Mouse (Mus musculus) forebrain, embryonic 11.5 days (tissue): ENCODE data around the gene 6030445D17Rik. TPM values are rescaled to one million over a fixed set of nuclear protein-coding genes. Genes with fewer than 3 reads are reported as not detected.

Experiments used
- ATAC-seq: fragments of 200-750 bp; cut with Nextera tagmentation; replicated peaks from 2 replicates; pipeline ENCODE4 v1.8.0; 2017; ENCODE audit warnings: moderate TSS enrichment; ENCODE audit not compliant: low FRiP score
- DNase-seq: peaks from one replicate; pipeline ENCODE4 v3.0.0-alpha.2; 2017; ENCODE audit warnings: low spot score
- H3K27ac ChIP-seq: fragments of 300-500 bp; sonication (generic); 2 replicates; pipeline ENCODE4 v1.5.1; 2014; ENCODE audit warnings: low read depth, low read length
- H3K27me3 ChIP-seq: fragments of 300-500 bp; sonication (generic); 2 replicates; pipeline ENCODE4 v1.6.1; 2014; ENCODE audit warnings: mild to moderate bottlenecking, low read length, mixed read lengths; ENCODE audit not compliant: control insufficient read depth, insufficient read depth
- H3K36me3 ChIP-seq: fragments of 300-500 bp; sonication (generic); 2 replicates; pipeline ENCODE4 v1.6.1; 2014; ENCODE audit warnings: mild to moderate bottlenecking, low read length, moderate library complexity, mixed read lengths; ENCODE audit not compliant: control insufficient read depth, insufficient read depth
- H3K4me1 ChIP-seq: fragments of 300-500 bp; sonication (generic); replicated peaks from 2 replicates; pipeline ENCODE4 v1.6.1; 2014; ENCODE audit warnings: low read length, mixed read lengths; ENCODE audit not compliant: control insufficient read depth, insufficient read depth
- H3K4me2 ChIP-seq: fragments of 300-500 bp; sonication (generic); 2 replicates; pipeline ENCODE4 v1.6.1; 2014; ENCODE audit warnings: low read depth, mild to moderate bottlenecking, low read length, moderate library complexity, mixed read lengths; ENCODE audit not compliant: severe bottlenecking
- H3K4me3 ChIP-seq: fragments of 300-500 bp; sonication (generic); 2 replicates; pipeline ENCODE4 v1.5.1; 2014; ENCODE audit warnings: low read depth, low read length
- H3K9ac ChIP-seq: fragments of 300-500 bp; sonication (generic); 2 replicates; pipeline ENCODE4 v1.6.1; 2014; ENCODE audit warnings: low read length
- H3K9me3 ChIP-seq: fragments of 300-500 bp; sonication (generic); 2 replicates; pipeline ENCODE4 v1.6.1; 2016; ENCODE audit warnings: low read length, mixed read lengths; ENCODE audit not compliant: control insufficient read depth
- WGBS: fragments of 180-500 bp; shearing (Covaris S2); extraction: QIAGEN DNeasy Blood & Tissue Kit; methylation state at CpG from one replicate; pipeline ENCODE4 v1.1.7; 2014; 5-methylcytosine and 5-hydroxymethylcytosine counted together
- polyA plus RNA-seq: library from polyadenylated mRNA; unstranded; fragments of >200 nt; fragmentation: Nextera tagmentation; extraction: Ambion mirVana; gene quantifications from 2 replicates; pipeline ENCODE4 v1.2.1, GENCODE M21; 2014

Gene 6030445D17Rik
- not detected in 2 replicates for polyA plus RNA-seq

- Histone ChIP-seq H3K27ac (0 out of 2 replicates have a peak within 1 kb of the TSS, but pooled peaks have one; percentile 25), H3K9me3 (no peaks in the 10 kb centered on the region), H3K4me1 (peaks cover 16% of the 10 kb centered on the region), H3K4me3 (peak within 1 kb of the TSS; percentile 60), H3K4me2 (peak within 1 kb of the TSS; percentile 99), H3K27me3 (peaks cover 20% of the 10 kb centered on the region), H3K9ac (peak within 1 kb of the TSS; percentile 81), H3K36me3 (no peaks in the 10 kb centered on the region)
- peak; percentile 85 for ATAC-seq
- peak; percentile 83 for DNase-seq
- under 1% methylated on average over 60 of the region's 64 CpGs for WGBS
These were observed at the start of gene 6030445D17Rik for GRCm38 (mm10) chr4:136462086-136462838. TSS of gene 6030445D17Rik (plus strand) at chr4:136462250.

DNA sequence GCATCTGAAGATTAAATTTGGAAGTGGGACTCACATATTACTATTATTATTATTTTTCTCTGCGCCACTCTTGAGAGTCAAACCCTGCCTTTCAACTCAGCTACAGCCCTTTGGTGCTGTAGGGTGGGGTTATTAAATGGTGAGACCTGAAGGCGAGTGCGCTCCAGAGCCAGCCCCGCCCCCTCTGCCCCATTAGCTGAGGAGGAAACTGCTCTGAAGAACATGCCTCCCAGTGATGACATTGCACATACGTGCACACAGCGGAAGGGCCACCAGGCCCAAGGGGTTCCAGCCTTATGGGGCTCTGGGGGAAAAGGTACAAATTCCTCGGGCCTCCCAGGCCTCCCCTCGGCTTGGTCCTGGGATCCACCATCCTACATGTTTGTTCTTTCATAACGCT is 46.6 kb upstream of the 6030445D17Rik start:
- no peaks in the 10 kb centered on the region for H3K36me3 ChIP-seq
- no peak for DNase-seq
- 0 out of 2 replicates have a peak, but pooled peaks cover 4% of the 10 kb centered on the region for H3K4me1 ChIP-seq
- H3K4me2 ChIP-seq = no peak overlapping the region
- ATAC-seq = no peak
- no peaks in the 10 kb centered on the region for H3K9me3 ChIP-seq
- H3K4me3 ChIP-seq = no peak overlapping the region
- no peak overlapping the region for H3K9ac ChIP-seq
- H3K27ac ChIP-seq = no peak overlapping the region
- WGBS = 92% methylated on average over 9 of the region's 9 CpGs
- H3K27me3 ChIP-seq = peaks cover 5% of the 10 kb centered on the region

- Histone ChIP-seq H3K4me3 (no peak overlapping the region), H3K36me3 (no peaks in the 10 kb centered on the region)
- no peak for ATAC-seq
These were observed 43.1 kb upstream of the 6030445D17Rik start for GRCm38 (mm10) chr4:136418962-136419361.

DNA sequence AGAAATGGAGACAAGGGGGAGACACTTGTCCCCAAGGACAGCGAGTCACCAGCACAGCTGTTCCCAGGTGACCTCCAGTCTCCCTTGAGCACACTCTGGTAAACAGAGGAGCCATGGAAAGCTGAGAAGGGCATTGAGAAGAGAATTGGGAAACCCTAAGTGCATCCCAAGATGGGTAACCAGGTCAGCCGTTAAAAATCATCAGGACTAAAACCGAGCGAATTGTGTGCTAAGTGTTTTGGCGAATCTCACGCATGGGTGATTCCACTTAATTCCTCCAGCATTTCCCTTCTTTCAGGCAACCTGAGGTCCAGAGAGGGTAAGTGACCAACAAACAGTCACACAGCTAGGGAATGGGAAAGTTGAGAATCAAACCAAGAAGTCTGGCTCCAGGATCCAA is 42.7 kb upstream of the 6030445D17Rik start:
- Histone ChIP-seq H3K4me2 (no peak overlapping the region), H3K9me3 (no peaks in the 10 kb centered on the region), H3K27ac (no peak overlapping the region), H3K4me1 (peaks cover 9% of the 10 kb centered on the region; the same call in 1 of the 2 replicates), H3K27me3 (peaks cover 17% of the 10 kb centered on the region), H3K36me3 (no peaks in the 10 kb centered on the region), H3K4me3 (no peak overlapping the region), H3K9ac (no peak overlapping the region)
- ATAC-seq (no peak), DNase-seq (no peak)
- WGBS = 49% methylated on average over 6 of the region's 6 CpGs

More at GRCm38 (mm10) chr4:136418962-136419361, 43.1 kb upstream of the 6030445D17Rik start:
- peaks cover 13% of the 10 kb centered on the region for H3K27me3 ChIP-seq
- H3K9me3 ChIP-seq = no peaks in the 10 kb centered on the region
- WGBS = 6% methylated on average over 11 of the region's 11 CpGs
- H3K9ac ChIP-seq = no peak overlapping the region
- H3K4me2 ChIP-seq = no peak overlapping the region
- peaks cover 4% of the 10 kb centered on the region; the same call in 1 of the 2 replicates for H3K4me1 ChIP-seq
- peak; percentile 63 for DNase-seq
- H3K27ac ChIP-seq = no peak overlapping the region

DNA sequence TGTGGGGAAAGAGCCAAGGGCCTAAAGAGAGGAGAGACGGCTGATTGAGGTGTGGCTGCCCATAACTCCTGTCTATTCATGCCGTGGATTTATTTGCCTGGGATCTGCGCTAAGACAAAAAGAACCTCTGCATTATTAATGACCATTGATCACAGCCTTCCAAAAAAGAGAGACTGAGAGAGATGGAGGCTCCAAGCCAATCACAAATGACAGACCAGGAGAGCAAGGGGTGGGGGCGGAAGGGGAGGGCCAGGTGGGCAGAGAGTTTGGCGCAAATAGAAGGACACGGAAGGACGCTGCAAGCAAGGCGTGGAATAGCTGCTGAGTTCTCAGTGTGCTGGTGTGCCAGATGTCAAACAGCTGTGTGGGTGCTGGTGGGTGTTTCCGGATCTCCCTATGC is 38.8 kb upstream of the 6030445D17Rik start, which contains the start of gene Htr1d:
Gene Htr1d, plus strand, starts transcription at position 301 of the 400 bp plus-strand sequence.
- WGBS = 81% methylated on average over 9 of the region's 9 CpGs
- peak within 1 kb of the TSS; percentile 91 for H3K4me2 ChIP-seq
- no peak for ATAC-seq

GRCm38 (mm10) chr4:136424120-136424999 is 37.7 kb upstream of the 6030445D17Rik start:
- H3K9me3 ChIP-seq = no peaks in the 10 kb centered on the region
- ATAC-seq (peak; percentile 36; the same call in 1 of the 2 replicates), DNase-seq (peak; percentile 58)
- H3K27ac ChIP-seq = no peak overlapping the region
- H3K4me3 ChIP-seq = peak overlapping the region; percentile 41
- peak overlapping the region; percentile 91 for H3K4me2 ChIP-seq
- no peaks in the 10 kb centered on the region for H3K36me3 ChIP-seq
- H3K4me1 ChIP-seq = peaks cover 9% of the 10 kb centered on the region; the same call in 1 of the 2 replicates
- peaks cover 29% of the 10 kb centered on the region for H3K27me3 ChIP-seq
- WGBS = under 1% methylated on average over 63 of the region's 70 CpGs
- peak overlapping the region; percentile 49 for H3K9ac ChIP-seq

More for the DNA sequence above, 38.8 kb upstream of the 6030445D17Rik start, which contains the start of gene Htr1d:
- Histone ChIP-seq H3K9ac (peak within 1 kb of the TSS; percentile 49), H3K36me3 (no peaks in the 10 kb centered on the region), H3K27me3 (peaks cover 32% of the 10 kb centered on the region), H3K4me1 (peaks cover 13% of the 10 kb centered on the region; the same call in 1 of the 2 replicates), H3K27ac (no peak within 1 kb of the TSS), H3K9me3 (no peaks in the 10 kb centered on the region), H3K4me3 (peak within 1 kb of the TSS; percentile 41)
- no peak for DNase-seq

DNA sequence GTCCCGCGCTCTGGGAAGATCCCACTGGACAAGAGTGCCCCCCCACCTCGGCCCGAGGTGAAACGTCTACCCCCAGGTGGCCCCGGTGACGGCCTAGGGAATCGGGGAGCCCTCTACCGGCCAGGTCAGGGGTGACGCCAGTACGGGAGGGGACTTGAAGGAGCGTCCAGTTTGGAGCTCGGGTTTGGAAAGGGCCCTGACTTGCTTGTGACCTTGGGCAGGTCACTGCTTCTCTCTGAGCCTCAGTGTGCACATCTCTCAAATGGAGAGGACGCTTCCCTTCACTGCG is 37.1 kb upstream of the 6030445D17Rik start:
- Histone ChIP-seq H3K9me3 (no peaks in the 10 kb centered on the region), H3K36me3 (no peaks in the 10 kb centered on the region), H3K4me3 (peak overlapping the region; percentile 41), H3K27ac (no peak overlapping the region), H3K4me2 (peak overlapping the region; percentile 91), H3K9ac (peak overlapping the region; percentile 49; the same call in 1 of the 2 replicates), H3K4me1 (peaks cover 9% of the 10 kb centered on the region; the same call in 1 of the 2 replicates), H3K27me3 (peaks cover 28% of the 10 kb centered on the region)
- peak; percentile 66 for DNase-seq
- 4% methylated on average over 15 of the region's 15 CpGs for WGBS
- ATAC-seq = no peak

DNA sequence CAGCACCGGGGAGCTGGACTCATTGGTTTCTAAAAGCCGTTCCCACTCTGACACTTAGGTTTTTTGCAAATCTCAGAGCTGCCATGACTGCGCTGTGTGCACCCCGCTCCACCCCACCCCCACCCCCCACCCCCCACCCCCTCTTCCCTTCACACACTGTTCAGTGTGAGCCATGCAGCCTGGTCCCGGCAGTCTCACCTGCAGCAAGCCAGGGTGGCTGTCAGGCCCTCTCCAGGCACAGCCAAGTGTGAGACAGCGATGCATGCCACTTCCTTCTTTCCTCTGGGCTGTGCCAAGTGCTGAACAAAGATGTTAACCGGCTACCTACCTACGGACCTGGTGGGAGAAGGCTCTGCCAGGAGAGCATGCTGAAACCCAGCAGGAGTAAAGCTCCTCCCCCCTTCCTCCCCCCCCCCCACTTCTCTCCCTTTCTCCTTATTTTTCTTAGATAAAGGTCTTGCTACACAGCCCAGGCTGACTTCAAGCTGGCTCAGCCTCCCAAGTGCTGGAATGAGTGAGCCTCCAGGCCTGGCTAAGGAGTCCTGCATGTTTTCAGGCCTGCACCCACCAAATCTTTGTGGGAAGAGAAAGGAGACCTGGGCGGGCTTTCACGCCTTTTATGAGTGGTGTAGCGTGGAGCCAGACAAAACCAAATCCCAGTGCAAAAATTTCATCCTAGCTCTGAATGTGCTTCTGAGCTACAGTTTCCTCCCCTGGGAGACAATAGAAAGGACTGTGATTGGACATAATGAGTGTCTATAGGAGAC is 31.3 kb upstream of the 6030445D17Rik start:
- WGBS = 29% methylated on average over 11 of the region's 11 CpGs
- no peak for DNase-seq
- peak; percentile 24 for ATAC-seq
- Histone ChIP-seq H3K4me1 (peaks cover 7% of the 10 kb centered on the region; the same call in 1 of the 2 replicates), H3K9ac (peak overlapping the region; percentile 16; the same call in 1 of the 2 replicates), H3K36me3 (no peaks in the 10 kb centered on the region), H3K27me3 (peaks cover 3% of the 10 kb centered on the region), H3K27ac (peak overlapping the region; percentile 50), H3K4me3 (no peak overlapping the region), H3K4me2 (no peak overlapping the region), H3K9me3 (no peaks in the 10 kb centered on the region)
